In genomic region chr10:82630497-82630896, GRCm38 (mm10) we compare ENCODE assay signal across 8 mouse cellular contexts. TPM values are rescaled to one million over a fixed set of nuclear protein-coding genes. Genes with fewer than 3 reads are reported as not detected.
A peak's percentile ranks its signal among the peaks of the same experiment; 100 is the strongest.
DNase-seq lines count a peak whose midpoint lies in the region; ATAC-seq and TF ChIP-seq lines count a peak whose summit lies in the region.

No protein-coding gene starts in this region.

- no peaks in the 10 kb centered on the region for H3K27me3 ChIP-seq in spleen, adult 2 months (ENCODE audit: control insufficient read depth, insufficient read depth, low read length)
- H3K27me3 ChIP-seq in forebrain, embryonic 10.5 days (ENCODE audit: poor library complexity, severe bottlenecking): no peaks in the 10 kb centered on the region
- H3K27me3 ChIP-seq in limb, embryonic 15.5 days: no peaks in the 10 kb centered on the region
- no peaks in the 10 kb centered on the region for H3K27me3 ChIP-seq in stomach, embryonic 14.5 days (ENCODE audit: control insufficient read depth, insufficient read depth, low read length)

- no peak for DNase-seq in spleen, adult 2 months (ENCODE audit: low read depth in 1 of 2, low spot score in 2 of 2)
- DNase-seq in spleen, postnatal 36 days (ENCODE audit: low spot score in 2 of 2): no peak
- no peak for DNase-seq in forebrain, embryonic 10.5 days (ENCODE audit: extremely low spot score, low spot score)
- DNase-seq in layer of hippocampus, adult 11-12 months (ENCODE audit: low spot score): no peak
- DNase-seq in adrenal gland, adult 18-20 months (ENCODE audit: low spot score in 2 of 2): no peak
- no peak for DNase-seq in adrenal gland, postnatal 25 days

- peak overlapping the region; percentile 85 for H3K9ac ChIP-seq in limb, embryonic 15.5 days
- H3K9ac ChIP-seq in stomach, embryonic 14.5 days (replicated peaks; ENCODE audit: low read depth, low read length): peak overlapping the region; percentile 66

- peaks cover 7% of the 10 kb centered on the region; the same call in 1 of the 2 replicates for H3K4me1 ChIP-seq in spleen, adult 2 months (ENCODE audit: control insufficient read depth, insufficient read depth, insufficient read length)
- H3K4me1 ChIP-seq in forebrain, embryonic 10.5 days: peaks cover 24% of the 10 kb centered on the region
- peaks cover 20% of the 10 kb centered on the region for H3K4me1 ChIP-seq in limb, embryonic 15.5 days
- H3K4me1 ChIP-seq in stomach, embryonic 14.5 days (ENCODE audit: control insufficient read depth, insufficient read depth, low read length): peaks cover 9% of the 10 kb centered on the region

- no peak for TF ChIP-seq POLR2A in spleen, adult 2 months (IDR thresholded peaks at IDR 0.05; ENCODE audit: low read depth, low read length)

- H3K27ac ChIP-seq in spleen, adult 2 months (ENCODE audit: insufficient read depth, low read length): no peak overlapping the region
- peak overlapping the region; percentile 97 for H3K27ac ChIP-seq in forebrain, embryonic 10.5 days
- peak overlapping the region; percentile 94; the same call in 1 of the 2 replicates for H3K27ac ChIP-seq in limb, embryonic 15.5 days
- no peak overlapping the region for H3K27ac ChIP-seq in stomach, embryonic 14.5 days (ENCODE audit: low read length)

- no peaks in the 10 kb centered on the region for H3K36me3 ChIP-seq in spleen, adult 2 months (ENCODE audit: control insufficient read depth, insufficient read depth, low read length)
- peaks cover 45% of the 10 kb centered on the region for H3K36me3 ChIP-seq in forebrain, embryonic 10.5 days (replicated peaks)
- H3K36me3 ChIP-seq in limb, embryonic 15.5 days: peaks cover 23% of the 10 kb centered on the region
- 0 out of 2 replicates have a peak, but pooled peaks cover 6% of the 10 kb centered on the region for H3K36me3 ChIP-seq in stomach, embryonic 14.5 days (ENCODE audit: control insufficient read depth, insufficient read depth, low read length)

- peaks cover 9% of the 10 kb centered on the region; the same call in 1 of the 2 replicates for H3K9me3 ChIP-seq in forebrain, embryonic 10.5 days
- no peaks in the 10 kb centered on the region for H3K9me3 ChIP-seq in limb, embryonic 15.5 days
- 0 out of 2 replicates have a peak, but pooled peaks cover 3% of the 10 kb centered on the region for H3K9me3 ChIP-seq in stomach, embryonic 14.5 days (ENCODE audit: control insufficient read depth, low read depth, low read length)

- WGBS in spleen, adult 2 months: 34% methylated on average over 7 of the region's 7 CpGs
- WGBS in forebrain, embryonic 10.5 days: 25% methylated on average over 7 of the region's 7 CpGs
- WGBS in limb, embryonic 15.5 days: 15% methylated on average over 7 of the region's 7 CpGs
- WGBS in stomach, embryonic 14.5 days: 14% methylated on average over 7 of the region's 7 CpGs

- TF ChIP-seq CTCF in spleen, adult 2 months (IDR thresholded peaks at IDR 0.05; ENCODE audit: extremely low read depth, insufficient read depth, insufficient read length, insufficient replicate concordance): no peak

- H3K4me3 ChIP-seq in spleen, adult 2 months (ENCODE audit: extremely low read depth, insufficient read depth, insufficient read length): peak overlapping the region; percentile 75
- H3K4me3 ChIP-seq in forebrain, embryonic 10.5 days: peak overlapping the region; percentile 83
- peak overlapping the region; percentile 76 for H3K4me3 ChIP-seq in limb, embryonic 15.5 days
- H3K4me3 ChIP-seq in stomach, embryonic 14.5 days (ENCODE audit: low read depth, low read length): peak overlapping the region; percentile 71

- no peak for ATAC-seq in limb, embryonic 15.5 days (ENCODE audit: insufficient number of reproducible peaks, low FRiP score, low TSS enrichment, low read depth)
- no peak for ATAC-seq in stomach, embryonic 14.5 days (ENCODE audit: insufficient number of reproducible peaks, insufficient read depth, low FRiP score, low read depth)

- H3K4me2 ChIP-seq in limb, embryonic 15.5 days: peak overlapping the region; percentile 70
- H3K4me2 ChIP-seq in stomach, embryonic 14.5 days (replicated peaks; ENCODE audit: low read depth, low read length): peak overlapping the region; percentile 93

RNA-seq across cellular contexts. Expression of gene Tdg, which starts 0.9 kb away (rescaled TPM):
- 11.5 and 13.3 TPM in 2 replicates for polyA plus RNA-seq in spleen, adult 2 months (2012; rRNA removed)
- 291 and 312 TPM in 2 replicates for polyA plus RNA-seq in forebrain, embryonic 10.5 days (2016; fragmentation: Nextera tagmentation; extraction: Ambion mirVana)
- 105 and 108 TPM in 2 replicates for polyA plus RNA-seq in limb, embryonic 15.5 days (2015; fragmentation: Nextera tagmentation; extraction: Ambion mirVana)
- polyA plus RNA-seq in stomach, embryonic 14.5 days (2014; fragmentation: Nextera tagmentation; extraction: Ambion mirVana): 130 and 144 TPM in 2 replicates
- total RNA-seq in adrenal gland, adult 18-20 months (2021): 10 to 100 TPM; 19.8 to 25.3 TPM
- total RNA-seq in adrenal gland, postnatal 25 days (2021): 35.7 and 36.6 TPM in 2 replicates

RNA-seq across cellular contexts. Expression of gene 1190007I07Rik, which starts 7.5 kb away (rescaled TPM):
- polyA plus RNA-seq in spleen, adult 2 months (2012; rRNA removed): 26.8 and 37.5 TPM in 2 replicates
- 43.7 and 46.4 TPM in 2 replicates for polyA plus RNA-seq in forebrain, embryonic 10.5 days (2016; fragmentation: Nextera tagmentation; extraction: Ambion mirVana)
- 29.9 and 36.2 TPM in 2 replicates for polyA plus RNA-seq in limb, embryonic 15.5 days (2015; fragmentation: Nextera tagmentation; extraction: Ambion mirVana)
- polyA plus RNA-seq in stomach, embryonic 14.5 days (2014; fragmentation: Nextera tagmentation; extraction: Ambion mirVana): 50.1 and 55.6 TPM in 2 replicates
- total RNA-seq in adrenal gland, adult 18-20 months (2021): 10 to 100 TPM; 21.1 to 21.9 TPM
- total RNA-seq in adrenal gland, postnatal 25 days (2021): 28.0 and 28.2 TPM in 2 replicates

RNA-seq across cellular contexts. Expression of gene Glt8d2, which starts 60.0 kb away (rescaled TPM):
- 0.26 and 0.32 TPM in 2 replicates for polyA plus RNA-seq in spleen, adult 2 months (2012; rRNA removed)
- polyA plus RNA-seq in forebrain, embryonic 10.5 days (2016; fragmentation: Nextera tagmentation; extraction: Ambion mirVana): 1.00 and 1.3 TPM in 2 replicates
- polyA plus RNA-seq in limb, embryonic 15.5 days (2015; fragmentation: Nextera tagmentation; extraction: Ambion mirVana): 23.6 and 24.7 TPM in 2 replicates
- 9.5 and 10.0 TPM in 2 replicates for polyA plus RNA-seq in stomach, embryonic 14.5 days (2014; fragmentation: Nextera tagmentation; extraction: Ambion mirVana)
- total RNA-seq in adrenal gland, adult 18-20 months (2021): 1 to 10 TPM; 2.0 to 2.6 TPM
- 1.4 and 1.8 TPM in 2 replicates for total RNA-seq in adrenal gland, postnatal 25 days (2021)

Comparison
In these comparisons a context has a peak if more than half of its experiments do, and no peak if none do; other contexts are left out.
1. H3K27ac ChIP-seq: peak in forebrain, embryonic 10.5 days (single experiment) and limb, embryonic 15.5 days (single experiment); none in spleen, adult 2 months (single experiment) and stomach, embryonic 14.5 days (single experiment).
2. Peak in every context shown above with its lines, with median percentiles within 50 percentile points of each other: H3K4me3 ChIP-seq.